Mouse (Mus musculus): ENCODE data around the gene Trmt1l. TPM values are rescaled to one million over a fixed set of nuclear protein-coding genes. Genes with fewer than 3 reads are reported as not detected.
"Not testable (repeated sequence)": the region's sequence is repeated elsewhere in the genome, so short reads cannot be mapped to it uniquely, and the experiment has no call there.

Trmt1l gene
- polyA plus RNA-seq, 1 experiment from 2014 or later: 63.3 TPM

GRCm38 (mm10) chr1:151461265-151461664 lies 32.9 kb downstream of the Trmt1l start:
- Histone ChIP-seq H3K27ac (no peak overlapping the region), H3K27me3 (no peaks in the 10 kb centered on the region), H3K36me3 (replicated peaks) (peaks cover 40% of the 10 kb centered on the region), H3K4me1 (no peaks in the 10 kb centered on the region), H3K9ac (no peak overlapping the region), H3K4me3 (replicated peaks) (no peak overlapping the region), H3K9me3 (no peaks in the 10 kb centered on the region), H3K4me2 (no peak overlapping the region)
- 82% methylated on average over 9 of the region's 9 CpGs for WGBS
- ATAC-seq (ENCODE audit: low FRiP score): no peak

GRCm38 (mm10) chr1:151464914-151465313 lies 36.6 kb downstream of the Trmt1l start:
- WGBS: 55% methylated on average over 4 of the region's 4 CpGs
- H3K36me3 ChIP-seq (replicated peaks): peaks cover 27% of the 10 kb centered on the region

GRCm38 (mm10) chr1:151466571-151466970 lies 38.2 kb downstream of the Trmt1l start:
- H3K9me3 ChIP-seq: no peaks in the 10 kb centered on the region
- H3K27ac ChIP-seq: no peak overlapping the region
- no peak overlapping the region for H3K4me2 ChIP-seq
- H3K27me3 ChIP-seq: no peaks in the 10 kb centered on the region
- ATAC-seq (ENCODE audit: low FRiP score): no peak
- H3K36me3 ChIP-seq (replicated peaks): peaks cover 26% of the 10 kb centered on the region
- H3K4me1 ChIP-seq: no peaks in the 10 kb centered on the region
- H3K9ac ChIP-seq: no peak overlapping the region
- 87% methylated on average over 4 of the region's 4 CpGs for WGBS
- no peak overlapping the region for H3K4me3 ChIP-seq (replicated peaks)

More at GRCm38 (mm10) chr1:151464914-151465313, 36.6 kb downstream of the Trmt1l start:
- Histone ChIP-seq H3K27me3 (no peaks in the 10 kb centered on the region), H3K27ac (no peak overlapping the region), H3K4me3 (replicated peaks) (no peak overlapping the region), H3K4me1 (no peaks in the 10 kb centered on the region), H3K9ac (no peak overlapping the region), H3K9me3 (no peaks in the 10 kb centered on the region), H3K4me2 (no peak overlapping the region)
- ATAC-seq (ENCODE audit: low FRiP score): no peak; the same call in 1 of the 2 replicates

- Histone ChIP-seq H3K9me3 (no peaks in the 10 kb centered on the region), H3K27me3 (no peaks in the 10 kb centered on the region), H3K4me3 (replicated peaks) (no peak overlapping the region), H3K4me2 (no peak overlapping the region), H3K9ac (no peak overlapping the region), H3K27ac (no peak overlapping the region), H3K36me3 (replicated peaks) (peaks cover 67% of the 10 kb centered on the region), H3K4me1 (no peaks in the 10 kb centered on the region)
- no peak for ATAC-seq (ENCODE audit: low FRiP score)
- WGBS: 64% methylated on average over 7 of the region's 7 CpGs
Observed at GRCm38 (mm10) chr1:151471429-151471828, 43.1 kb downstream of the Trmt1l start.

- H3K27ac ChIP-seq; H3K27me3 ChIP-seq; H3K9me3 ChIP-seq; H3K9ac ChIP-seq; H3K4me3 ChIP-seq (replicated peaks); ATAC-seq (ENCODE audit: low FRiP score); H3K4me1 ChIP-seq; H3K4me2 ChIP-seq: not testable (repeated sequence)
- H3K36me3 ChIP-seq (replicated peaks): peaks cover 76% of the 10 kb centered on the region
- 88% methylated on average over 8 of the region's 8 CpGs for WGBS
Observed at GRCm38 (mm10) chr1:151472386-151472785, 44.0 kb downstream of the Trmt1l start.

GRCm38 (mm10) chr1:151482497-151482896 lies 54.2 kb downstream of the Trmt1l start:
- H3K36me3 ChIP-seq (replicated peaks): peaks cover 15% of the 10 kb centered on the region; the same call in 1 of the 2 replicates
- H3K4me1 ChIP-seq: no peaks in the 10 kb centered on the region
- H3K27ac ChIP-seq: no peak overlapping the region
- no peak overlapping the region for H3K4me3 ChIP-seq (replicated peaks)
- no peak overlapping the region for H3K9ac ChIP-seq
- WGBS: 90% methylated on average over 1 of the region's 1 CpGs
- no peaks in the 10 kb centered on the region for H3K27me3 ChIP-seq
- H3K4me2 ChIP-seq: no peak overlapping the region
- H3K9me3 ChIP-seq: no peaks in the 10 kb centered on the region
- no peak for ATAC-seq (ENCODE audit: low FRiP score)

- Histone ChIP-seq H3K4me3 (replicated peaks) (no peak overlapping the region), H3K9ac (no peak overlapping the region), H3K9me3 (no peaks in the 10 kb centered on the region), H3K4me1 (no peaks in the 10 kb centered on the region), H3K4me2 (no peak overlapping the region), H3K27me3 (no peaks in the 10 kb centered on the region), H3K36me3 (replicated peaks) (peaks cover 11% of the 10 kb centered on the region; the same call in 1 of the 2 replicates), H3K27ac (no peak overlapping the region)
- 77% methylated on average over 1 of the region's 1 CpGs for WGBS
- peak; percentile 36; the same call in 1 of the 2 replicates for ATAC-seq (ENCODE audit: low FRiP score)
Observed at GRCm38 (mm10) chr1:151483568-151483967, 55.2 kb downstream of the Trmt1l start.

- no peak for ATAC-seq (ENCODE audit: low FRiP score)
- no peaks in the 10 kb centered on the region for H3K4me1 ChIP-seq
- H3K4me3 ChIP-seq (replicated peaks): no peak overlapping the region
- peaks cover 14% of the 10 kb centered on the region; the same call in 1 of the 2 replicates for H3K36me3 ChIP-seq (replicated peaks)
- H3K4me2 ChIP-seq: no peak overlapping the region
- 91% methylated on average over 5 of the region's 5 CpGs for WGBS
- no peaks in the 10 kb centered on the region for H3K9me3 ChIP-seq
- no peak overlapping the region for H3K9ac ChIP-seq
- no peaks in the 10 kb centered on the region for H3K27me3 ChIP-seq
- no peak overlapping the region for H3K27ac ChIP-seq
Observed at GRCm38 (mm10) chr1:151484754-151485153, 56.4 kb downstream of the Trmt1l start.

GRCm38 (mm10) chr1:151489806-151490205 lies 61.5 kb downstream of the Trmt1l start:
- Histone ChIP-seq H3K4me3 (replicated peaks) (no peak overlapping the region), H3K4me2 (no peak overlapping the region), H3K27ac (no peak overlapping the region), H3K36me3 (replicated peaks) (0 out of 2 replicates have a peak, but pooled peaks cover 4% of the 10 kb centered on the region), H3K9me3 (no peaks in the 10 kb centered on the region), H3K27me3 (no peaks in the 10 kb centered on the region), H3K9ac (no peak overlapping the region), H3K4me1 (peaks cover 7% of the 10 kb centered on the region)
- no peak for ATAC-seq (ENCODE audit: low FRiP score)
- 81% methylated on average over 6 of the region's 6 CpGs for WGBS

- no peaks in the 10 kb centered on the region for H3K27me3 ChIP-seq
- WGBS: 55% methylated on average over 1 of the region's 1 CpGs
- no peak for ATAC-seq (ENCODE audit: low FRiP score)
- no peak overlapping the region for H3K4me2 ChIP-seq
- H3K9ac ChIP-seq: no peak overlapping the region
- H3K4me3 ChIP-seq (replicated peaks): no peak overlapping the region
- H3K4me1 ChIP-seq: peaks cover 10% of the 10 kb centered on the region
- no peaks in the 10 kb centered on the region for H3K9me3 ChIP-seq
- H3K36me3 ChIP-seq (replicated peaks): 0 out of 2 replicates have a peak, but pooled peaks cover 4% of the 10 kb centered on the region
- no peak overlapping the region for H3K27ac ChIP-seq
Observed at GRCm38 (mm10) chr1:151492419-151492818, 64.1 kb downstream of the Trmt1l start.

- Histone ChIP-seq H3K4me2 (no peak overlapping the region), H3K9ac (no peak overlapping the region), H3K9me3 (no peaks in the 10 kb centered on the region), H3K27ac (no peak overlapping the region), H3K36me3 (replicated peaks) (0 out of 2 replicates have a peak, but pooled peaks cover 1% of the 10 kb centered on the region), H3K27me3 (no peaks in the 10 kb centered on the region), H3K4me1 (peaks cover 16% of the 10 kb centered on the region), H3K4me3 (replicated peaks) (no peak overlapping the region)
- ATAC-seq (ENCODE audit: low FRiP score): no peak
Observed at GRCm38 (mm10) chr1:151493826-151494225, 65.5 kb downstream of the Trmt1l start.

GRCm38 (mm10) chr1:151494711-151495110 lies 66.4 kb downstream of the Trmt1l start:
- Histone ChIP-seq H3K4me3 (replicated peaks) (no peak overlapping the region), H3K4me1 (peaks cover 19% of the 10 kb centered on the region), H3K9ac (no peak overlapping the region), H3K9me3 (no peaks in the 10 kb centered on the region), H3K27ac (no peak overlapping the region), H3K27me3 (no peaks in the 10 kb centered on the region), H3K4me2 (no peak overlapping the region), H3K36me3 (replicated peaks) (no peaks in the 10 kb centered on the region)
- 75% methylated on average over 6 of the region's 6 CpGs for WGBS
- ATAC-seq (ENCODE audit: low FRiP score): no peak

- no peak for ATAC-seq (ENCODE audit: low FRiP score)
- H3K4me2 ChIP-seq: no peak overlapping the region
- no peaks in the 10 kb centered on the region for H3K9me3 ChIP-seq
- H3K4me3 ChIP-seq (replicated peaks): no peak overlapping the region
- H3K9ac ChIP-seq: no peak overlapping the region
- no peak overlapping the region for H3K27ac ChIP-seq
- H3K36me3 ChIP-seq (replicated peaks): no peaks in the 10 kb centered on the region
- WGBS: 88% methylated on average over 2 of the region's 2 CpGs
- H3K27me3 ChIP-seq: no peaks in the 10 kb centered on the region
- peaks cover 18% of the 10 kb centered on the region for H3K4me1 ChIP-seq
Observed at GRCm38 (mm10) chr1:151495635-151496285, 67.4 kb downstream of the Trmt1l start.
